Mouse (Mus musculus) CH12.LX (cell line): ENCODE measurements around the gene Glis1. TPM values are rescaled to one million over a fixed set of nuclear protein-coding genes. Genes with fewer than 3 reads are reported as not detected.

Experiments
- DNase-seq: peaks from one replicate; pipeline ENCODE4 v3.0.0-alpha.2; 2013; ENCODE audit errors: extremely low read depth
- H3K27ac ChIP-seq: 2 replicates; pipeline ENCODE4 v1.5.1; 2012; ENCODE audit warnings: low read depth, mild to moderate bottlenecking, control low read depth, moderate library complexity; ENCODE audit not compliant: insufficient read depth
- H3K27me3 ChIP-seq: replicated peaks from 2 replicates; pipeline ENCODE3; 2012; ENCODE audit warnings: inconsistent platforms
- H3K36me3 ChIP-seq, 2 experiments: replicated peaks in 1 of 2; 2 replicates each; pipeline versions ENCODE3 to v1.6.1; 2012; ENCODE audit warnings: inconsistent platforms in 1 of 2, low read length in 1 of 2, mild to moderate bottlenecking in 1 of 2, mixed read lengths in 1 of 2, moderate library complexity in 1 of 2; ENCODE audit not compliant: control insufficient read depth in 1 of 2, insufficient read depth in 1 of 2
- H3K4me1 ChIP-seq, 2 experiments: 2 replicates each; pipeline ENCODE4 v1.6.1; 2012; ENCODE audit warnings: inconsistent platforms in 1 of 2, moderate library complexity in 1 of 2; ENCODE audit not compliant: insufficient read depth in 2 of 2, control insufficient read depth in 1 of 2
- H3K4me2 ChIP-seq: 2 replicates; pipeline ENCODE4 v1.6.1; 2012; ENCODE audit warnings: low read depth, mild to moderate bottlenecking, control low read depth; ENCODE audit not compliant: poor library complexity, insufficient read depth, severe bottlenecking
- H3K4me3 ChIP-seq, 3 experiments: fragments of 150-350 bp in 1 of 3; sonication (generic) in 1 of 3; replicated peaks in 1 of 3; 2 replicates each; pipeline versions ENCODE3 to v1.5.1; 2011 to 2012; ENCODE audit warnings: low read depth in 2 of 3, low read length in 2 of 3, mild to moderate bottlenecking in 2 of 3, moderate library complexity in 2 of 3, control low read depth in 1 of 3, improper control_type of control experiment in 1 of 3, inconsistent platforms in 1 of 3, mixed read lengths in 1 of 3; ENCODE audit not compliant: poor library complexity in 1 of 3
- H3K79me2 ChIP-seq: replicated peaks from 2 replicates; pipeline ENCODE4 v1.6.1; 2012; ENCODE audit warnings: mild to moderate bottlenecking, moderate library complexity; ENCODE audit not compliant: control insufficient read depth, poor library complexity, insufficient read depth, severe bottlenecking; ENCODE audit errors: extremely low read depth
- H3K9ac ChIP-seq: 2 replicates; pipeline ENCODE4 v1.6.1; 2012; ENCODE audit warnings: low read depth, mild to moderate bottlenecking, control low read depth, moderate library complexity; ENCODE audit not compliant: insufficient read depth
- H3K9me3 ChIP-seq: replicated peaks from 2 replicates; pipeline ENCODE3; 2012; ENCODE audit warnings: low read length, inconsistent platforms, mixed read lengths
- BHLHE40 ChIP-seq: IDR thresholded peaks from 2 replicates; pipeline ENCODE4 v1.6.1; 2011; ENCODE audit warnings: mild to moderate bottlenecking, low read depth, low read length, improper control_type of control experiment
- CHD1 ChIP-seq: IDR thresholded peaks from 2 replicates; pipeline ENCODE4 v1.6.1; 2012; ENCODE audit warnings: low read depth, low read length, improper control_type of control experiment, inconsistent platforms
- CTCF ChIP-seq, 2 experiments: IDR thresholded peaks in 1 of 2; conservative IDR thresholded peaks in 1 of 2; 2 replicates each; pipeline ENCODE4 v1.5.1; 2011 to 2012; ENCODE audit warnings: low read depth in 2 of 2, low read length in 2 of 2, improper control_type of control experiment in 1 of 2, inconsistent platforms in 1 of 2, mild to moderate bottlenecking in 1 of 2, moderate library complexity in 1 of 2
- E2F4 ChIP-seq: IDR thresholded peaks from 2 replicates; pipeline ENCODE4 v1.6.1; 2011; ENCODE audit warnings: low read depth, low read length, improper control_type of control experiment; ENCODE audit not compliant: insufficient replicate concordance
- ELF1 ChIP-seq: IDR thresholded peaks from 2 replicates; pipeline ENCODE4 v1.6.1; 2014; ENCODE audit warnings: low read depth, mild to moderate bottlenecking, inconsistent platforms, low read length, improper control_type of control experiment
- EP300 ChIP-seq: IDR thresholded peaks from 2 replicates; pipeline ENCODE4 v1.6.1; 2011; ENCODE audit warnings: low read length, improper control_type of control experiment
- ETS1 ChIP-seq: conservative IDR thresholded peaks from 2 replicates; pipeline ENCODE4 v1.6.1; 2012; ENCODE audit warnings: low read depth, mild to moderate bottlenecking, inconsistent platforms, low read length, improper control_type of control experiment, moderate library complexity
- GABPA ChIP-seq: IDR thresholded peaks from 2 replicates; pipeline ENCODE4 v1.6.1; 2012; ENCODE audit warnings: low read depth, low read length, improper control_type of control experiment, inconsistent platforms; ENCODE audit not compliant: insufficient replicate concordance
- HCFC1 ChIP-seq: IDR thresholded peaks from 2 replicates; pipeline ENCODE4 v1.6.1; 2012; ENCODE audit warnings: low read depth, mild to moderate bottlenecking, inconsistent platforms, low read length, improper control_type of control experiment
- IRF4 ChIP-seq: IDR thresholded peaks from 2 replicates; pipeline ENCODE4 v1.6.1; 2014; ENCODE audit warnings: low read depth, mild to moderate bottlenecking, inconsistent platforms, low read length, improper control_type of control experiment
- JUND ChIP-seq: conservative IDR thresholded peaks from 2 replicates; pipeline ENCODE4 v1.6.1; 2011; ENCODE audit warnings: low read depth, low read length, improper control_type of control experiment
- KAT2A ChIP-seq: IDR thresholded peaks from 2 replicates; pipeline ENCODE4 v1.6.1; 2012; ENCODE audit warnings: low read length, improper control_type of control experiment, inconsistent platforms; ENCODE audit not compliant: insufficient replicate concordance
- MAFK ChIP-seq: IDR thresholded peaks from 2 replicates; pipeline ENCODE4 v1.6.1; 2011; ENCODE audit warnings: low read length, improper control_type of control experiment; ENCODE audit not compliant: insufficient replicate concordance
- MAX ChIP-seq: IDR thresholded peaks from 2 replicates; pipeline ENCODE4 v1.6.1; 2011; ENCODE audit warnings: low read length, improper control_type of control experiment
- MAZ ChIP-seq: IDR thresholded peaks from 2 replicates; pipeline ENCODE4 v1.6.1; 2012; ENCODE audit warnings: low read depth, mild to moderate bottlenecking, inconsistent platforms, low read length, improper control_type of control experiment, moderate library complexity
- MEF2A ChIP-seq: IDR thresholded peaks from 2 replicates; pipeline ENCODE4 v1.6.1; 2014; ENCODE audit warnings: low read depth, mild to moderate bottlenecking, inconsistent platforms, low read length, improper control_type of control experiment, borderline replicate concordance
- MXI1 ChIP-seq: IDR thresholded peaks from 2 replicates; pipeline ENCODE4 v1.6.1; 2011; ENCODE audit warnings: mild to moderate bottlenecking, low read depth, low read length, improper control_type of control experiment
- MYC ChIP-seq: IDR thresholded peaks from 2 replicates; pipeline ENCODE4 v1.6.1; 2011; ENCODE audit warnings: low read depth, mild to moderate bottlenecking, improper control_type of control experiment, low read length
- NELFE ChIP-seq: IDR thresholded peaks from 2 replicates; pipeline ENCODE4 v1.6.1; 2011; ENCODE audit warnings: low read depth, low read length, improper control_type of control experiment
- NRF1 ChIP-seq: IDR thresholded peaks from 2 replicates; pipeline ENCODE4 v1.6.1; 2014; ENCODE audit warnings: low read depth, mild to moderate bottlenecking, inconsistent platforms, low read length, improper control_type of control experiment, moderate library complexity
- POLR2A ChIP-seq: IDR thresholded peaks from 2 replicates; pipeline ENCODE4 v1.6.1; 2011; ENCODE audit warnings: low read depth, mild to moderate bottlenecking, improper control_type of control experiment, low read length
- POLR2AphosphoS2 ChIP-seq: IDR thresholded peaks from 2 replicates; pipeline ENCODE4 v1.6.1; 2011; ENCODE audit warnings: low read depth, low read length, improper control_type of control experiment
- RCOR1 ChIP-seq: conservative IDR thresholded peaks from 2 replicates; pipeline ENCODE4 v1.6.1; 2012; ENCODE audit warnings: low read depth, mild to moderate bottlenecking, inconsistent platforms, low read length, improper control_type of control experiment
- SMC3 ChIP-seq: IDR thresholded peaks from 2 replicates; pipeline ENCODE4 v1.6.1; 2011; ENCODE audit warnings: low read depth, low read length, improper control_type of control experiment
- TBP ChIP-seq: conservative IDR thresholded peaks from 2 replicates; pipeline ENCODE4 v1.6.1; 2011; ENCODE audit warnings: low read depth, low read length, improper control_type of control experiment
- TCF12 ChIP-seq: IDR thresholded peaks from 2 replicates; pipeline ENCODE4 v1.6.1; 2014; ENCODE audit warnings: low read depth, mild to moderate bottlenecking, inconsistent platforms, low read length, improper control_type of control experiment
- UBTF ChIP-seq: IDR thresholded peaks from 2 replicates; pipeline ENCODE4 v1.6.1; 2012; ENCODE audit warnings: low read depth, mild to moderate bottlenecking, inconsistent platforms, low read length, improper control_type of control experiment, moderate library complexity
- USF1 ChIP-seq: IDR thresholded peaks from 2 replicates; pipeline ENCODE4 v1.6.1; 2014; ENCODE audit warnings: low read depth, mild to moderate bottlenecking, inconsistent platforms, low read length, improper control_type of control experiment
- USF2 ChIP-seq: conservative IDR thresholded peaks from 2 replicates; pipeline ENCODE4 v1.6.1; 2011; ENCODE audit warnings: low read depth, low read length, improper control_type of control experiment
- ZC3H11A ChIP-seq: IDR thresholded peaks from 2 replicates; pipeline ENCODE4 v1.6.1; 2012; ENCODE audit warnings: low read depth, mild to moderate bottlenecking, inconsistent platforms, low read length, improper control_type of control experiment
- ZMIZ1 ChIP-seq: IDR thresholded peaks from 2 replicates; pipeline ENCODE4 v1.6.1; 2012; ENCODE audit warnings: low read depth, mild to moderate bottlenecking, inconsistent platforms, low read length, improper control_type of control experiment
- dilution Hi-C: fragments of 300-500 bp; cut with MboI; formaldehyde crosslinking; loops from 2 replicates; pipeline ENCODE4 v1.14.3; 2020; ENCODE audit warnings: low sequenced_read_pairs; ENCODE audit not compliant: extremely low pct_unique_long_range_greater_than_20kb, extremely low pct_ligation_motif_present
- in situ Hi-C: fragments of 300-500 bp; cut with MboI; formaldehyde crosslinking; loops from 3 replicates; pipeline ENCODE4 v1.14.3; 2019; ENCODE audit warnings: low sequenced_read_pairs, low pct_ligation_motif_present, low pct_unique_long_range_greater_than_20kb, mixed read lengths
- polyA plus RNA-seq: library from polyadenylated mRNA; unstranded; fragments of >175 nt; gene quantifications from 2 replicates; pipeline ENCODE4 v1.2.1, GENCODE M21; 2012; ENCODE audit warnings: low read depth; ENCODE audit not compliant: insufficient read length
- total RNA-seq, 2 experiments: library from RNA; depleted of rRNA; stranded (reverse); fragments of 300-350 nt in 1 of 2; fragments of >200 nt in 1 of 2; gene quantifications; 2 replicates each; pipeline ENCODE4 v1.2.3; 2012 to 2014

The Glis1 gene
- total and polyA plus RNA-seq, 3 experiments, result 0.08 to 2.2 (median 0.17) TPM

DNA sequence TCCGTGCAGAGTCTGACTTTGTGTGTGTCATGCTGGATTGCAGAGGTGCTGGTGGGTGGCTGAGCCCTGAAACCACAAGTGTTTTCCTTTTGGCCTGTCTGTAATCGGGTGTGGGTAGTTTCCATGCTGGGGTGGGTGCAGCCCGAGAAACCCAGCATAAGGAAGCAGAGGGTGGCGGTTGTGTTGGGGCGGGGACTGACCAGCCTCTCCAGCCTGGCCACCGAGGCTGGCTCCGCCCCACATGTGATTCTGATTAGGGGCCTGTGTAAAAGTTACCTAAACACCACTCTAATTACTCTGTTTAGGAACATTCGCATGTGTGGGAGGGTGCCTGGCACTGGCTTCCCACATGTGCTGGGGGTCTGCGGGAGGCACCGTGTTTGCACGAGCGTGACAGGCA is 23.2 kb downstream of the Glis1 start:
- Histone ChIP-seq H3K27me3 (no peaks in the 10 kb centered on the region), H3K4me3 (no peak overlapping the region), H3K27ac (no peak overlapping the region), H3K9ac (no peak overlapping the region), H3K4me1 (peaks cover 8 to 13% of the 10 kb centered on the region in 2 experiments; a peak in 3 of 4 replicates), H3K4me2 (no peak overlapping the region), H3K79me2 (no peaks in the 10 kb centered on the region), H3K9me3 (peaks cover 5% of the 10 kb centered on the region), H3K36me3 (no peaks in the 10 kb centered on the region)
- DNase-seq, result no peak
- dilution Hi-C loops, result no loop called here
- TF ChIP-seq SMC3, result no peak
- no peak for TF ChIP-seq RCOR1
- TF ChIP-seq EP300, result no peak
- TF ChIP-seq MAX, result no peak
- no peak for TF ChIP-seq ELF1
- no peak for TF ChIP-seq MXI1
- no peak for TF ChIP-seq POLR2AphosphoS2
- no peak for TF ChIP-seq KAT2A
- TF ChIP-seq TCF12, result no peak
- TF ChIP-seq CHD1, result no peak
- no peak for TF ChIP-seq MAZ
- TF ChIP-seq NELFE, result no peak
- no peak for TF ChIP-seq GABPA
- no peak for TF ChIP-seq POLR2A
- TF ChIP-seq E2F4, result no peak
- no peak for TF ChIP-seq MEF2A
- TF ChIP-seq ZMIZ1, result no peak
- TF ChIP-seq MYC, result no peak
- no peak for TF ChIP-seq HCFC1
- in situ Hi-C loops, result no loop called here

DNA sequence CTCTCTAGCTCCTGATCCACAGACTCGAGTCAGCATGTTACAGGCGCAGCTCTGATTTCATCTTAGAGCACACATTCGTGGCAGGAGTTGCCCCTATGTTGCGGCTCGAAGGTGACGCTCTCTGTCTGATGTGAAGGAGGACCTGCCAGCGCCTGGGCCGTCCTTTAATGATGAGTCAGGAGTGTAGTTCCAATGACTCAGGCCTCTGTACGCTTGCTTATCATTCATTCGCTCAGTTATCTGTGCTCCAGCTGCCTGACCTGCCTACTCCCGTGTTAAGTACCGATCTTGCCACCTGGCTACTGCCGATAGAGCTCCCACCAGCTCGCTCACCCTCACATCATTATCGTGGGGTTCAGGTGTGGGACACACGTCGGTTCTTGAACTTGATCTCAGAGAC is 24.5 kb downstream of the Glis1 start:
- no peaks in the 10 kb centered on the region for H3K27me3 ChIP-seq
- H3K79me2 ChIP-seq, result no peaks in the 10 kb centered on the region
- no peak overlapping the region for H3K27ac ChIP-seq
- H3K9me3 ChIP-seq, result peaks cover 5% of the 10 kb centered on the region
- H3K4me1 ChIP-seq, result peaks cover 6% of the 10 kb centered on the region in 2 experiments; a peak in 2 of 4 replicates
- H3K4me3 ChIP-seq, result no peak overlapping the region
- in situ Hi-C loops (no loop called here), dilution Hi-C loops (no loop called here)
- no peak for DNase-seq
- H3K9ac ChIP-seq, result no peak overlapping the region
- TF ChIP-seq MYC (no peak), BHLHE40 (no peak), ZC3H11A (no peak), UBTF (no peak), USF2 (no peak), HCFC1 (no peak), CTCF (conservative IDR thresholded peaks at IDR 0.05 in 1 of 2, IDR thresholded peaks at IDR 0.05 in 1 of 2; ENCODE audit: low read depth in 2 of 2, low read length in 2 of 2) (no peak), IRF4 (no peak), USF1 (no peak), MAFK (no peak), TCF12 (no peak), E2F4 (no peak), TBP (no peak), RCOR1 (no peak), POLR2A (no peak), CHD1 (no peak), ETS1 (no peak), JUND (no peak), NRF1 (no peak)
- no peaks in the 10 kb centered on the region for H3K36me3 ChIP-seq
- no peak overlapping the region for H3K4me2 ChIP-seq
